Mouse (Mus musculus): ENCODE data around the gene Ap2s1.

Gene Ap2s1

DNA sequence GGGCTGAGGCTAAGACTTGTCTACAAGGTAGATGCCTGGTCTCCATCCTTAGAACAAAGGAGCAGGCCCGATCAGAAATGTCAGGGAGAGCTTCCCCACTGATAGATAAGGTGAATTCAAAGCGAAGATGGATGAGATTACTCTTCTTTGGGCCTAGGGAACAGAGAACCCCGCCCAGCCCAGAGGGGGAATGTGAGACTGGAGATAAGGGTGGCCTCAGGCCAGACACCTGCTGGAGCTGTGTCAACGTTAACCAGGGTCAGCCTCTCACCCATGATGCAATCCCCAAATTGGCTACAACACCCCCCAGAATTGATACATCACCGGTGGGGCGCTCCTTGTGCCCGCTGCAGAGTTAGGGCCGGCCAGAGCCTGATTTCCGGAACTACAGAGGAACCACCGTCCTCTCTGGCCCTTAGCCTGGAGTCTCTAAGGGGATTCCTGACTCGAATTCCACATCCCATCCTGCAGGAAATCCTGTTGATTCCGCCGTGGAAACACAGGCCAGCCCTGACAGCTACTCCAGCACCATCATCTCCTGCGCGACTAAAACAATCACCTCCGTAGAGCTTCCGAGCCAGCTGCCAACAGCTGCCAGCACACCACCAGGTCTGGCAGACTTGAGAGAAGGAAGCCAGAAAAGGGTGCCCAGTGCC, 17.3 kb downstream of the Ap2s1 start:
- DNase-seq (ENCODE audit: low spot score): no peak

DNA sequence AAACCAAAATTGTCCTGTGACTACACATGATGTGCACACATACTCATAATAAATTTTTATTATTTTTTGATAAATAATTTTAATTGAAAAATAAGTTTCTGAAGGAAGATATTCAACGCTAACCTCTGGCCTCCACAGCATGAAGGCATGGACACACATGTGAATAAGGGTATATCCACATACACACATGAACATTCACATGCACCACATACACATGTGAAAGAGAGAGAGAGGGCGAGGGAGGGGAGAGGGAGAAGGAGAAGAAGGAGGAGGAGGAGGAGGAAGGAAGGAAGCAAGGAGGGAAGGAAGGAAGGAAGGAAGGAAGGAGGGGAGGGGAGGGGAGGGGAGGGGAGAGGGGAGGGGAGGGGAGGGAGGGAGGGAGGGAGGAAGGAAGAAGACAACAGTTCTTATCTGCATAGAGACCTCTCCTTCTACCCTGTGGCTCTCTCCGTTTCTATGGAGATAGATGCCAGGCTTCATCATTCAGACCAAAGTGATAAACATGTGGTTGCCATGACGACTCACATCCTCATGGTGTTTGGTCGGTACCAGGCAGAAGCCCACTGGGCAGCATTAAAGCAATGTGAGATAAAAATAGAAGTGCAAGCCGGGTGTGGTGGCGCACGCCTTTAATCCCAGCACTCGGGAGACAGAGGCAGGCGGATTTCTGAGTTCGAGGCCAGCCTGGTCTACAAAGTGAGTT, 20.8 kb downstream of the Ap2s1 start:
- DNase-seq (ENCODE audit: low spot score): peak; percentile 72

DNA sequence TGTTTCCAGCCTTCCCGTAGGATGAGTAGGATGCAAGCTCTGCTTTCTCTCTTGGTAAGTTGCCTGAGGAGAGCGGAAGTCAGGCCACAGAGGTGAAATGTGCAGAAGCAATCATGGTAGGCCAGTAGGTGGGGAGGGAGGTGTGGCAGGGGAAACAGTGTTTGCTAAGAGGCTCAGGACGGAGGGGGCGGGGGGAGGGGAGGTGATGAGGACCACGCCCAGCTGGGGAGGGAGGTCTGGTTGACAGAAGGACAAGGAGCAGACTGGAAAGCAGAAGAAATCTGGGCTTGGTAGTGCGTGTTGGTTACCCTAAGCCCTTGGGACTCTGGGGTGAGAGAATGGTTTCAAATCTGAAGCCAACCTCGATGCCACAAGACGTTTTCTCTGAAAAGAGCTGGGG, 22.1 kb downstream of the Ap2s1 start:
- DNase-seq (ENCODE audit: low spot score): peak; percentile 47

DNA sequence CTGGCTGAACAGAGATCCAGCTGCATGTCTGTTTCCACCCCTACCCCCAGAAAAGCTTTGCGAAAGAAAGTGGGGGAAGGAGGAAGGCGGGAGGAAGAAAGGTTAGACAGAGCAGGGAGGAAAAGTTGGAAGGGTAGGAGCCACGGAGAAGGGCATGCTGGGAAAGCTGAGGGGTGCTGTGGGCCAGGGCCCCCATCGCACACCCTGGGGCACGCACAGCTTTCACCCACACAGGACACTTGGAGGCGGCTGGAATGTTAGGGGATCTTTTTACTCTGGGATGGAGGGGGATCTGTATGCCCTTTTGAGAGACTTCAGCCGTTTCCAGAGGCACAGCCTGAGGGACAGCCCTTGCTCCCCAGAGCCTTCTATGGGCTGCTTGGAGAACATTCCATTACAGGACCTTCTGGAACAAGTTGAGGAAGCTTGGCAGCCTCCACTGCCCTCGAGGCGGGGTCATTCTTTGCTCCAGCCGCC, 22.8 kb downstream of the Ap2s1 start:
- DNase-seq (ENCODE audit: low spot score): no peak

DNA sequence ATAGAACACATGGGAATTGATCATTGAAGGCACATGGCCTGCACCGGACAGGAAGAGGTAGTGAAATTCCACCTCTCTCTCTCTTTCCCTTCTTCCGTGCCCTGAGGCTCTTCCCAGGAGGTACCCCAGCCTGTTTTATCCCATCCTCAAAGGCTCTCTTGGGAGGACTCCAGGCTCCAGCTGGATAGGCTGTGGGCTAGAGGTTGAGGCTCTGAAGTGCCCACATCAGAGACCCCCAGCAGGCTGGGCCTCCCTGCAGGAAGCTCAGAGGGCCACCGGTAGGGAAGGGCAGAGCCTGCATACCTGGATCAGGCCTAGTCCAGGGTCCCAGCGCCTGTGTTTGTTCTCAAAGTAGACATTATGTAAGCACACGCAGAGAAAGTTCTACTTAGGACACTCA, 23.4 kb downstream of the Ap2s1 start:
- no peak for DNase-seq (ENCODE audit: low spot score)

DNA sequence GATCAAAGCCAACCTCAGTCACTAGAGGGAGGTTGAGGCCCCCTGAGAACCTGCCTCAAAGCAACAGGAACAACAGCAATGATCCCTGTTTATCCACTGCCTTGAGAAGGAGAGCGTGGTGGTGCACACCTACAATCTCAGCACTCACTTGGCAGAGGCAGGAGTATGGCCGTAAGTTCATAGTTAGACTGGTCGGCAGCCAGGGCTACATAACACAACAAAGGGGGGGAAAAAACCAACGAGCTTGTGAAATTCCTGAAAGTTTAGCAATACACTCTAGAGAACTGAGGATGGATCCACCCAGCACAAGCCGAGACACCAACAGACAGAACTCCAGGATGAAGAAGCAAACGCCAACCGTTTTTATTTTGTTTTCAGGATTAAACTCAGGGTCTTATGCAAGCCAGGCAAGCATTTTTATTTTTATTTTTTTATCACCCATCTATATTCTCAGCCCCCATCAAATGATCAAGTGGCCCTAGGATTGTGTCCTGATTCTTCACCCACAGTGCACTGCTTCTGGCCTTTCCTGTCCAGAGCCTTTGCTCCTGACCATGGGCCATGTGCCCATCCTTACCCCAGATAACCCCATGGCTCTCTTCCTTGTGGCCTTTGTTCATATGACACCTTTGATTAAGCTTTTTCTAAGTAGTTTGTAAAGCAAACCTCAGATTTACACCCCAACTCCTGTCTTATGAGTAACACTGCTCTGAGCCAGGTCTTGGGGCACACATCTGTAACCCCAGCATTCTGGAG, 25.4 kb downstream of the Ap2s1 start:
- DNase-seq (ENCODE audit: low spot score): no peak

DNA sequence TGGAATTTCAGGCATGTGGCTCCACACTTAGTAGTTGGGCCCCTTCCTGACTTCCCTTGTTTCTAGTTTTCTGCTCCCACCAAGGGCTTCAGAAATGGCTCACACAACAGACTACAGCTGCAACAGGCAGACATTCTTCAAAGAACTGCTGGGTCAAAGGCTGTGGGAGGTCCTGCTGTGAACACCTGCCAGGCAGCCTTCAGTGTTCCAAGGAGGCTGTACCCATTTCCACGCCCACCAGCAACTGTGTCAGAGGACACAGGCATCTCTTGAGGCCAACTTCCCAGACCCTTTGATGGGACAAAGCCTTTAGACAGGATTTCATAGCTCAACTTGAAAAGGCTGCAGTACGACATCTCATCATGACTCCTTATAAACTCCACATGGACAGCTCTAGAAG, 28.2 kb downstream of the Ap2s1 start:
- DNase-seq (ENCODE audit: low spot score): peak; percentile 40

DNA sequence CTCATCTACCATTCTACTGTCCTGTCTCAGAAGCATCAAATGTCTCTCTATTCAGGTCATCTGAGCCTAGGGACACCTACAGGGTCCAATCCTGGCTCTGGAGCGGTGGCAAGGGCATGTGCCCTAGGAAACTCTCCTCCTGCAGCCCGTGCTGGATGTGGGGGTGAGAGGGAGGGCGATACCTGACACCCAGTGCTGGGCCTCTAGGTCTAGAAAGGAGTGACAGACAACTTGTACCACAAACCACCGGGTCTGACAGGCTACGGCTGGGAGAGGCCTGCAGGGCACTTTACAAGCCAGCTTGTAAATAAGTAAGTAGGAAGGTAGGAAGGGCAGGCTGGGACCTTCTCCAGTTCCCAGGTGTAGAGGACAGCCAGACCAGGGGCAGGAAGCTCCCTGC, 37.7 kb downstream of the Ap2s1 start:
- DNase-seq (ENCODE audit: low spot score): no peak

DNA sequence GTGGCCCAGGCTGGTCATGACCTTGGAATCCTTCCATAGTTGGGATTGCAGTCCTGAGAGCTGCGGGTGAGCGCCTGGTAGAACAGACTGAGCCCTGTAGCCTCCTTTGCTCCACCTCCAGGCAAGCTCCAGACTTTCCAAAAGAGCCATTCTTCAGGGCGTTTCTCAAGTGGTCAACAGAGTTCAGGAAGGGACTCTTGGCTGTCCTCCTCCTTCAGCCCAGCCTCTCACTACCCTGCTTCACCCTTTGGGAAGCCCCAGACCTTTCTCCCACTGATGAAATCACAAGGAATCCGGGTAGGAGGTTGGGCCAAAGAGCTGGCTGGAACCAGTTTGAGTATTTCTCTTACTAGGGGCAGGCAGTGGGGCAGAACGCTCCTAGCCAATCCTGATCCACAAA, 41.9 kb downstream of the Ap2s1 start:
- no peak for DNase-seq (ENCODE audit: low spot score)

DNA sequence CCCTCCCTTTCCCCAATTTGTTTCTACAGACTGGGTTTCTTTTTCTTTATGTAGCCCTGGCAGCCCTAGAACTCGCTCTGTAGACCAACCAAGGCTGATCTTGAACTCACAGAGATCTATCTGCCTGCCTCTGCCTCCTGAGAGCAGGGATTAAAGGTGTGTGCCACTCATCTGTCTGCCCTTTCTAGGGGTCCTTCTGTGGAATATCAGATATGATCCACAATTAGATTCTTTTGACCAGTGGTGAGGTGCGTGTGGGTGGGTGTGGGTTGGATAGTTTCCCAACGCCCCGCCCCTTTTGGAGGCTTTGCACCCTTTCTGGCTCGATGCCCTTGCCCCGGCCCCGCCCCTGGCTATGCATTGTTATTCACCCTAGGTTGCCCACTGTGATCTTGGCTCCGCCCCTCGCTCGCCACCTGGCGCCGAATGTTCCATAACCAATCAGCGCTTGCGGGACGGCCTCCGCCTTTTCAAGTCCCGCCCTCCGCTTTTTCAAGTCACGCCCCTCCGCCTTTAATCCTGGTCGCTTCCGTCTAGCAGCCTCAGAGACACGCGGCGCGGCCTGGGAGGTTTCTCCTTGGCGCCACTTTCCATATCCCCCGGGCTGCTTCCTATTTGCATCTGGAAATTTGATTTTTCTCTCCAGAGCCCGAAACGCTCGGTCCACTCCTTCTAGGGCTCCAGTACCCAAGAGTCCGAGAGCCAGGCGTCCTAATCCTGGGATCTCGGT, 42.8 kb downstream of the Ap2s1 start, which contains the start of gene Slc1a5:
Gene Slc1a5 (plus strand): TSS at position 516 of the 730 bp plus-strand sequence.
- peak; percentile 98 for DNase-seq (ENCODE audit: low spot score)

DNA sequence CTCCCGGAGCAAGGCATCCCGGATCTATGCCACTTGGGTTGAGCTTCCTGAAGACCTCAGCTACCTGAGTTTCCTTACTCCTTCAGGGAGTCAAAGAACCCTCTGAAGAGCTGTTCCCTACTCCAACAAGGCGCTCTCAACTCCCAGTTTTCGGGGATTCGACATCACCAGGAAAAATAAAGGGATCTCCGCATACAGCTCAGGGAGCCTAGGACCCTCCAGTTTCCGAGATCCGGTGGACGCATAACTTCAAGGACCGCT, 43.3 kb downstream of the Ap2s1 start:
- peak; percentile 45 for DNase-seq (ENCODE audit: low spot score)

DNA sequence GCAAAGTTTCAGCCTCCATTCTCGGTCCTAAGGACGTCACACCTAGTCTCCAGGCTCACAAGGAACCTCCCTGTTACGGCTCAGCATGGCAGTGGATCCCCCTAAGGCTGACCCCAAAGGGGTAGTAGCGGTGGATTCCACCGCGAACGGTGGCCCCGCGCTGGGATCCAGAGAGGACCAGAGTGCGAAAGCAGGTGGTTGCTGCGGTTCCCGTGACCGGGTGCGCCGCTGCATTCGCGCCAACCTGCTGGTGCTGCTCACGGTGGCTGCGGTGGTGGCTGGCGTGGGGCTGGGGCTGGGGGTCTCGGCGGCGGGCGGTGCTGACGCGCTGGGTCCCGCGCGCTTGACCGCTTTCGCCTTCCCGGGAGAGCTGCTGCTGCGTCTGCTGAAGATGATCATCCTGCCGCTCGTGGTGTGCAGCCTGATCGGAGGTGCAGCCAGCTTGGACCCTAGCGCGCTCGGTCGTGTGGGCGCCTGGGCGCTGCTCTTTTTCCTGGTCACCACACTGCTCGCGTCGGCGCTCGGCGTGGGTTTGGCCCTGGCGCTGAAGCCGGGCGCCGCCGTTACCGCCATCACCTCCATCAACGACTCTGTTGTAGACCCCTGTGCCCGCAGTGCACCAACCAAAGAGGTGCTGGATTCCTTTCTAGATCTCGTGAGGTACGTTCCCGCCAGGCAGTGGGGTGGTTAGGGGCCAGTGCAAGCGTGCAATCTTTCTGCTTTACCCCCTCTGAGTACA, 43.8 kb downstream of the Ap2s1 start:
- peak; percentile 48 for DNase-seq (ENCODE audit: low spot score)

DNA sequence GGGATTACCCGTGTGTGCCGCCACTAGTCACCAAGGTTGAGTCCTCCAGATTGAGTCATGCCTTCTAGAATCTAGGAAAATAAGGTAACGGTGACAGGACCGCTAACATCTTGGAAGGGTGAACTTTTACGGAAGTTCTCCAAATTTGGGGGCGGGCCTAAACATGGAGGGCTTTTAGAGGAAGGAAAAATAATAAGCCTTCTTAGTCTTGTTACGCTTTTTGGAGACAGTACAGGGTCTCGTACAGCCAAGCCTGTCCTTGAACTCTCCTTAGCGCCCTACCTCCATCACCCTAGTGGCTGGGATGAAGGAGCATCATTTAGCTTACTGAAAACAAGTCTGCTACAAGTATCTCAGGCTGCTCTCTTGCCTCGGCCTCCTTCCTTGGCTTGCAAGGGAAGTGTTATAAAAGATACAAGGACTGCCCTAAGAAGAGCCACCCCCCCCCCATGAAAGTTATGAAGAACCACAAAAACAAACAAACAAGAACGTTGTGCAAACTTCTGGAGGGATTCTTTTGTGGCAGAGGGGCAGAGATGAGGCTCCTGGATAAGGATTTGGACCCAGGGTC, 44.4 kb downstream of the Ap2s1 start:
- DNase-seq (ENCODE audit: low spot score): peak; percentile 24

DNA sequence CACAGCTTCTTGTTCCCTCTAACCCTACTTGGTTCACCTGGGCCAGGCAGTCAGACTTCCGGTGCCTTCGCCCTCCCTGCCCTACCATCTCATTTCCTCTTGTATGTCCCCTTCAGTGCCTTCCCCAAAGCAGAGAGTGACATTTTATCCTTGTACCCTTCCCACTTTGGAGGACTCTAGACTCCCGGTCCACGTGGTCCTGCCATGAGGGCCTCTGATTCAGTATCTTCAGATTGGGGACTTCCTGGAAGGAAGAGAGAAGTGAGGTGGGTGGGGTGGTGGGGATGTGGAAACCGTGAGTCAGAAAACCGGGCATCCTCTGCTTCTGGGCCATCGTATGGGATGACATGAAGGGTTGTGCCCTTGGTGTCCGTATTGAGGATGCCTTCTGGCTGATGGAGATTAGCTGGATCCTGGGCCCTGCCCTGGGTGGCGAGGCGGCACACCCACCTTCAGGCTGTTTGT, 45.0 kb downstream of the Ap2s1 start:
- DNase-seq (ENCODE audit: low spot score): peak; percentile 31

DNA sequence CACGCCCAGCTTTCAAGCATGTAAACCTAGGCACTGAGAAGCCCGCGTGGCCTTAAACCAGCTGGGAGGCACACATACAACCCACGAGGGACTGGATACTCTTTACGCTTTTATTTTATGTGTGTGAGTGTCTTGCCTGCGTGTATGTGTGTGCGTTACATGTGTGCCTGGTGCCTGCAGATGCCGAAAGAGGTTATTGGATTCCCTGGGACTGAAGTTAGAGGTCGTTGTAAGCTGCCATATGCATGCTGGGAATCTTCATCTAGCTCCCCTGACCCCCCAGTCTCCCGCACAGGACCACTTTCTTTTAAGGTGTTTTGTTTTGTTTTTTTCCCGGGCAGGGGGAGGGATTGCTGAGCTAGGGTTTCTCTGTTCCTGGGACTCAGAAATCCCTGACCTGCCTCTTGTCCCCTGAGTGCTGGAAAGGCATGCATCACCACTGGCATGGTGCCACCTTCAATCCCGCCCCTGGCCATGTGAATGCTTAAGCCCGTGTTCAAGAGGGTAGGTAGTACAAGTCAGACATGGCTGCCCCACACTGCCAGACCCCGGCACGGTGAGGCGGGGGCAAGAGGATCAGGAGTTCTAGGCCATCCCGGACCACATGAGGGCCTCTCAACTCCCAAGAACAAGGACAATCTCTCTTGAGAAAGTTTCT, 45.7 kb downstream of the Ap2s1 start:
- no peak for DNase-seq (ENCODE audit: low spot score)

DNA sequence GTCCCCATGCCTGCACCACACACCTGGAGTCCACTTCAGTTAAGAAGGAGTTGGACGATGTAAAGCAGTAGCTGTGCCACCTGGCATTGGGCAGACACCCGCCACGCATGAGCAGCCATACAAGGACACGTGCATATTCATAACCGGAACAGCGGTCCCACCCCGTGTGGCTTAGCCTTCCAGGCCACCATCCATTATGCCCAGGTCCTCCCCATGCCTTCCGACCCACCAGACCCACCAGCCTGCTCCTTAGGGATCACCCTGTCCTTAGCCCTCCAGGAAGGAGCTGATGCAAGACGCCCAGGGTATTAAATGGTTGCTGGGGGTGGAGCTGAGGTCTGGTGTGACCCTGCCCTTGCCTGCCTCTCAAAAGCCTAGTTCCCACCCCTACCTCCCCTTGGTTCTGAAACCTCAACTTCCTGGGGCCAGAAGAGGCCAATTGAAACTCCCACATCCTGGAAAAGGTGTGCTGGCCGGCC, 46.3 kb downstream of the Ap2s1 start:
- no peak for DNase-seq (ENCODE audit: low spot score)

DNA sequence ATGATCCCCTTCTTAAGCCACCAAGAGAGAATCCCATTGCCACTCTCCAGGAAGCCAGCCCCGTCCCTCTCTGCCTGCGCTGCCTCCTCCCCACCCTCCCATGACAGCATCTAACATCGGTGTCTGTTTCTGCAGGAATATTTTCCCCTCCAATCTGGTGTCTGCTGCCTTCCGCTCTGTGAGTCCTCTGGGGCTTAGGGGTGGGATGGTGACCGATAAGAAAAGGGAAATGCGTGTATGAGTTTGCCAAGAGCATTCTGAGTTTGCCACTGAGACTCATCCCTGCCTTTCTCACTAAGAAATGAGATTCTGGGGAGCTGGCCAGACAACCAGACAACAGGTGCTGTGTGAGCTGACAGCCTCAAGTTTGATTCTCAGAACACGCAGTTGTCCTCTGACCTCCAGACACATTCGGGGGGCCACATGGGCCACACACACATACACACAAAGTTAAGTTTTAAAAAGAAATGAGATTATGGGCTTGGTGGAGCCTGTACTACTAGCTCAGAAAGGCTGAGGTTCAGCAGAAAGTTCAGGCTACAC, 47.4 kb downstream of the Ap2s1 start:
- no peak for DNase-seq (ENCODE audit: low spot score)

DNA sequence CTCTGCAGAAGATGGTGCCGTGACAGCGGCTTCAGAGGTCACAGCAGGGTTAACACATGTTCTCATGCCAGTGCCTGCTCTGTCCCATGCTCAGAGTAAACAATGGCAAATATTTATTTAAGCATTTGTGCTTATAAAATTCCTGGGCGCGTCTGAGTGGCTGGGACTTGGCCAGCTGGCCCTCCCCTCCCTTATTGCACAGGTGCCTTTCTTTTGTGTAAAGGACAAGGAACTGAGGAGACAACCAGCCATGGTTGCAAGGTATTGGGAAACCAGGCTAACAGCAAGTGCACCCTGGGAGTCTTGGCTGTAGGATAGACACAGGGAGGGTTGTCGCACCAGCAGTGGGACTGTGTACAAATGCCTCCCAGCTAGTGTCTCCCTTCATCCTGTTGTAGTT, 54.1 kb downstream of the Ap2s1 start:
- no peak for DNase-seq (ENCODE audit: low spot score)

DNA sequence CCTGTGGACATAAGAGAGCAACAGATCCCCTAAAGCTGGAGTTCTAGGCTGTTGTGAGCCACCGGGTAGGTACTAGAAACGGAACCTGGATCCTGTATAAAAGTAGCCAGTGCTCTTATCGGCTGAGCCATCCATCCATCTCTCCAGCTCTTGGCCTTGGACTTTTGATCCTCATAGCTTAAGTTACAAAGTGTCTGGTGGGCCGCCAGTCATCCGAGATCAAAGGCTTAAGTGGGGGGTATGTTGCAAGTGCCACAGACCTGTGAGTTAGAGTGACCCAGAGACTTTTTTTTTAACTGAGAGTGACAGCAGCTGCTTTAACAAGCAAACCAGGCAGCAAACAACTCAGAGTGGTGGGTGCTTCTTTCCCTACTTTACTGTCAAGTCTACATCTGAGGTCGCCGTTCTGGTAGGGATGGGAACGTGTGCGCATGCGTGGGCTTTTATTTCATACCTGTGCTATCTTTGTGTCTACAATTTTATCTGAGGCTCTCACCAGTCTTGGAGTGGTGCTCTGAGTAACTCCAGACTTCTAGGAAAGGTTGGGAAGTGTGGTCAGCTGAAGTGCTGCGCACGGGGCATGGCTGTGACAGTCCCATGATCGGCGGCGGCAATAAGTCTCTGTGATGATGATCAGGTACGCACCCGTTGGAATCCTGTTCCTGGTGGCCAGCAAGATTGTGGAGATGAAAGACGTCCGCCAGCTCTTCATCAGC, 55.0 kb downstream of the Ap2s1 start:
- DNase-seq (ENCODE audit: low spot score): no peak

DNA sequence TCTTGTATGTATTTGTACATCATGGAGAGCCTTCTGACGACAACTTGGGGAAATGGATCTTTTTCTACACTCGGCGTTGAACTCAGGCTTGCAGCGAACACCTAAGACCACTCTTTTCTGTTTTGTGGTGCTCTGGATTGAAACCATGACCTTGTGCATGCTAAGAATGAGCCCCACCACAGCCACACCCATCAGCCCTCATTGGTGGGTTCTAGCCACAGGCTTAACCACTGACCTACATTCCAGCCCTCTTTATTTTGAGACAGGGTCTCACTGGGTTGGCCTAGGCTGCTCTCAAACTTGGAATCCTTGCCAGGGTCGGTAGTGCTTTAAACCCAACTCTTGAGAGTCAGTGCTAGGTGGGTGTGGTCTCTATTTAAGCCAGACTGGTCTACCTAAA, 56.7 kb downstream of the Ap2s1 start:
- no peak for DNase-seq (ENCODE audit: low spot score)
